Mouse (Mus musculus) neural tube, embryonic 11.5 days (tissue): ENCODE data around the gene Gstm5. TPM values are rescaled to one million over a fixed set of nuclear protein-coding genes. Genes with fewer than 3 reads are reported as not detected.
A peak's percentile ranks its signal among the peaks of the same experiment; 100 is the strongest.

Experiments
- ATAC-seq: fragments of 200-750 bp; cut with Nextera tagmentation; 2 replicates; pipeline ENCODE4 v1.8.0; 2017; ENCODE audit warnings: moderate number of reproducible peaks, mild to moderate bottlenecking, moderate TSS enrichment, moderate library complexity; ENCODE audit not compliant: insufficient read depth, low FRiP score, low TSS enrichment
- DNase-seq: peaks from one replicate; pipeline ENCODE4 v3.0.0-alpha.2; 2015; ENCODE audit warnings: low spot score
- H3K27ac ChIP-seq: fragments of 300-500 bp; sonication (generic); 2 replicates; pipeline ENCODE4 v1.5.1; 2014; ENCODE audit warnings: low read depth, mild to moderate bottlenecking, low read length
- H3K27me3 ChIP-seq: fragments of 300-500 bp; sonication (generic); 2 replicates; pipeline ENCODE4 v1.6.1; 2014; ENCODE audit warnings: mild to moderate bottlenecking, low read length, mixed read lengths; ENCODE audit not compliant: control insufficient read depth, insufficient read depth
- H3K36me3 ChIP-seq: fragments of 300-500 bp; sonication (generic); 2 replicates; pipeline ENCODE4 v1.6.1; 2014; ENCODE audit warnings: mild to moderate bottlenecking, low read length, moderate library complexity, mixed read lengths; ENCODE audit not compliant: control insufficient read depth, insufficient read depth
- H3K4me1 ChIP-seq: fragments of 300-500 bp; sonication (generic); 2 replicates; pipeline ENCODE4 v1.6.1; 2014; ENCODE audit warnings: low read length, mixed read lengths; ENCODE audit not compliant: control insufficient read depth, insufficient read depth
- H3K4me2 ChIP-seq: fragments of 300-500 bp; sonication (generic); 2 replicates; pipeline ENCODE4 v1.6.1; 2014; ENCODE audit warnings: low read depth, mild to moderate bottlenecking, moderate library complexity
- H3K4me3 ChIP-seq: fragments of 300-500 bp; sonication (generic); 2 replicates; pipeline ENCODE4 v1.5.1; 2014; ENCODE audit warnings: low read depth, low read length
- H3K9ac ChIP-seq: fragments of 300-500 bp; sonication (generic); 2 replicates; pipeline ENCODE4 v1.6.1; 2014; ENCODE audit warnings: mild to moderate bottlenecking, low read length
- H3K9me3 ChIP-seq: fragments of 300-500 bp; sonication (generic); 2 replicates; pipeline ENCODE4 v1.6.1; 2016; ENCODE audit warnings: low read length; ENCODE audit not compliant: control insufficient read depth
- WGBS: fragments of 180-500 bp; shearing (Covaris S2); extraction: QIAGEN DNeasy Blood & Tissue Kit; methylation state at CpG from one replicate; pipeline ENCODE4 v1.1.7; 2014; 5-methylcytosine and 5-hydroxymethylcytosine counted together
- polyA plus RNA-seq: library from polyadenylated mRNA; unstranded; fragments of >200 nt; fragmentation: Nextera tagmentation; extraction: Ambion mirVana; gene quantifications from 2 replicates; pipeline ENCODE4 v1.2.1, GENCODE M21; 2014

Gstm5 gene
- polyA plus RNA-seq, 1 experiment from 2014 or later = 210 TPM

DNA sequence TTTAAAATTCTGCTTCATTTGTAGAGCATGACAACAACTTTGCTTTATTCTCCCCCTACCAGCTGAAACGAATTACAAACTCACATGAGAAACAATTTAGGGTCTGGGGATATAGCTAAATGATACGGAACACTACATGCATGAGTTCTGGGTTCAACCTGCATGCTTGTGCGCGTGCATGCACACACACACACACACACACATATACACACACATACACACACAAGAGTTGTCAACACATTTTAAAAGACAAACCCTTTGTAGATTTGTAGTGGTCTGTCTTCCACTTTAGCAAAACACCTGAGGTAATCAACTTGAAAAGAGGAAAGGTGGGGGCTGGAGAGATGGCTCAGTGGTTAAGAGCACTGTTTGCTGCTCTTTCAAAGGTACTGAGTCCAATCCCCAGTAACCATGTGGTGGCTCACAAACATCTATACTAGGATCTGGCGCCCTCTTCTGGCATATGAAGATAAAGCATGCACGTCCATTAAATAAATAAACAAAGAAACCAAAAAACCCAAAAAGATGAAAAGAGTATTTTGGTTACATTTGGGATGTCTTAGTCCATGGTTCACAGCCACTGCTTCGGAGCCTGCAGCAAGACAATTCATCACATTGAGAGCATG, 22.3 kb downstream of the Gstm5 start:
- 59% methylated on average over 7 of the region's 7 CpGs for WGBS
- H3K9me3 ChIP-seq = no peaks in the 10 kb centered on the region
- no peaks in the 10 kb centered on the region for H3K4me1 ChIP-seq
- no peak for ATAC-seq
- no peaks in the 10 kb centered on the region for H3K36me3 ChIP-seq
- no peak overlapping the region for H3K4me2 ChIP-seq
- peak; percentile 47 for DNase-seq
- H3K27me3 ChIP-seq = no peaks in the 10 kb centered on the region
- H3K4me3 ChIP-seq = no peak overlapping the region
- no peak overlapping the region for H3K9ac ChIP-seq
- H3K27ac ChIP-seq = no peak overlapping the region

- ATAC-seq (no peak), DNase-seq (no peak)
- no peak overlapping the region for H3K27ac ChIP-seq
- H3K27me3 ChIP-seq = no peaks in the 10 kb centered on the region
- no peak overlapping the region for H3K9ac ChIP-seq
- H3K36me3 ChIP-seq = no peaks in the 10 kb centered on the region
- WGBS = 93% methylated on average over 5 of the region's 5 CpGs
- H3K4me3 ChIP-seq = no peak overlapping the region
- no peaks in the 10 kb centered on the region for H3K9me3 ChIP-seq
- H3K4me1 ChIP-seq = no peaks in the 10 kb centered on the region
- H3K4me2 ChIP-seq = no peak overlapping the region
Measured at GRCm38 (mm10) chr3:107920348-107920747, 24.7 kb downstream of the Gstm5 start.

DNA sequence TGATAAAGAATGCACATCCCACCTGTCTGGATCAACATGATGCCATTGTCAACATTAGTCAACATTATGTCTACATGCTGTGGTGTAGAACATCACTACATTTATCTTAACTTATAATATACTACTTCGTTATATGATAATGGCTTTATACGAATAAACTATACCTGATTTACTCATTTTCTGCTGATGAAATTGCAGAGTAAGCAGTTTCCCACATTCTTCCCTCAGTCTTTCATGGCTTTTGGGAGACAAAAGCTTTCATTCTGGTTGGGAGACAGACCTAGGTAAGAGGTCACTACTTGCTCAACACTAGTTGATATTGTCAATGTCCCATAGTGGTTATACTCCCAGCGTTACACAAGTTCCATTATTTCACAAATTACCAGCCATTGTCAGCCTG, 29.7 kb downstream of the Gstm5 start:
- Histone ChIP-seq H3K36me3 (no peaks in the 10 kb centered on the region), H3K4me1 (no peaks in the 10 kb centered on the region; the same call in 1 of the 2 replicates), H3K4me3 (no peak overlapping the region), H3K27ac (no peak overlapping the region), H3K9me3 (no peaks in the 10 kb centered on the region), H3K4me2 (no peak overlapping the region), H3K9ac (no peak overlapping the region), H3K27me3 (no peaks in the 10 kb centered on the region)
- no peak for DNase-seq
- ATAC-seq = no peak
- 92% methylated on average over 3 of the region's 3 CpGs for WGBS

DNA sequence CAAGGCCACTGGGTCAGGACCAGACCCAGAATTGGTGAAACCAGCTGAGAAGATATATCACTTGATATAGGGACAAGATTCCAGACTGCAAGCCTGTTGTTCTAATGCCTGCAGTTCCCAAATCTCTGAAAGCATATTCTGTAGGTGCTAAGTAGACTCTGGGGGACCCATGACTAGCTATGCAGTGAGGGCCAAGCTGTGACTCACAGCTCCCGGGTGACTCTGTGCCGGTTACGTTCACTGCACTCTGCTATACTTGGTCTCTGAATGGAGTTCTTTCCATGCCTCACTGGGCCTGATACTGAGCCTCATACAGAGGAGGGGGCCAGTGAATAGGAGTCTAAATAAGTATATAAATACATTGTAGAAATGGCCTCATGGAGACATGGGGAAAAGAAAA, 32.2 kb downstream of the Gstm5 start:
- H3K4me2 ChIP-seq = no peak overlapping the region
- DNase-seq (no peak), ATAC-seq (no peak)
- no peak overlapping the region for H3K27ac ChIP-seq
- no peak overlapping the region for H3K4me3 ChIP-seq
- no peak overlapping the region for H3K9ac ChIP-seq
- no peaks in the 10 kb centered on the region for H3K36me3 ChIP-seq
- no peaks in the 10 kb centered on the region for H3K27me3 ChIP-seq
- 82% methylated on average over 3 of the region's 3 CpGs for WGBS
- H3K9me3 ChIP-seq = no peaks in the 10 kb centered on the region
- no peaks in the 10 kb centered on the region; the same call in 1 of the 2 replicates for H3K4me1 ChIP-seq

- no peak for DNase-seq
- Histone ChIP-seq H3K4me3 (no peak overlapping the region), H3K4me1 (no peaks in the 10 kb centered on the region; the same call in 1 of the 2 replicates), H3K4me2 (no peak overlapping the region), H3K9ac (no peak overlapping the region), H3K36me3 (no peaks in the 10 kb centered on the region), H3K27me3 (no peaks in the 10 kb centered on the region), H3K27ac (no peak overlapping the region), H3K9me3 (no peaks in the 10 kb centered on the region)
- WGBS = 85% methylated on average over 11 of the region's 11 CpGs
- no peak for ATAC-seq
Measured at GRCm38 (mm10) chr3:107928691-107929090, 33.1 kb downstream of the Gstm5 start.

GRCm38 (mm10) chr3:107929243-107929642, 33.6 kb downstream of the Gstm5 start:
- no peaks in the 10 kb centered on the region for H3K36me3 ChIP-seq
- ATAC-seq (no peak), DNase-seq (no peak)
- H3K27me3 ChIP-seq = no peaks in the 10 kb centered on the region
- H3K9ac ChIP-seq = no peak overlapping the region
- WGBS = 87% methylated on average over 4 of the region's 4 CpGs
- H3K4me3 ChIP-seq = no peak overlapping the region
- H3K4me1 ChIP-seq = no peaks in the 10 kb centered on the region; the same call in 1 of the 2 replicates
- no peak overlapping the region for H3K27ac ChIP-seq
- H3K9me3 ChIP-seq = no peaks in the 10 kb centered on the region
- no peak overlapping the region for H3K4me2 ChIP-seq

DNA sequence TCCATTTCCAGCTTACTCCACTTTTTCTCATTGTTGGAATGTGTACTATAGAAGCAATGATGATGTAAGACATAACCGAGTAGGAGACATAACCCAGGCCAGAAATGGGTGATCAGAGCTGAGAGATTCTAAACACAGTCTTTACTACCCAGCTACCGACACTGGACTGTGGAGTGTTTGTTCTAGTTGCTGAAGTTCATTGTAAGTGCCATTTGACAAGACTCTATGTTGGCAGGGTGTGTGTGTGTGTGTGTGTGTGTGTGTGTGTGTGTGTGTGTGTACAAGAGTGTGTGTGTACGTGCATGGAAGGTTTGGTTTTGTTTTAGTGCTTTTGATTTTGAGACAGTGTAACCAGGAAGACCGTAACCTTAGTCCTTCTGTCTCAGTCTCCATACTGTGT, 34.1 kb downstream of the Gstm5 start:
- Histone ChIP-seq H3K27ac (no peak overlapping the region), H3K4me1 (no peaks in the 10 kb centered on the region; the same call in 1 of the 2 replicates), H3K27me3 (no peaks in the 10 kb centered on the region), H3K4me3 (no peak overlapping the region), H3K36me3 (no peaks in the 10 kb centered on the region), H3K9me3 (no peaks in the 10 kb centered on the region), H3K9ac (no peak overlapping the region), H3K4me2 (no peak overlapping the region)
- no peak for DNase-seq
- ATAC-seq = no peak
- WGBS = 89% methylated on average over 4 of the region's 4 CpGs

DNA sequence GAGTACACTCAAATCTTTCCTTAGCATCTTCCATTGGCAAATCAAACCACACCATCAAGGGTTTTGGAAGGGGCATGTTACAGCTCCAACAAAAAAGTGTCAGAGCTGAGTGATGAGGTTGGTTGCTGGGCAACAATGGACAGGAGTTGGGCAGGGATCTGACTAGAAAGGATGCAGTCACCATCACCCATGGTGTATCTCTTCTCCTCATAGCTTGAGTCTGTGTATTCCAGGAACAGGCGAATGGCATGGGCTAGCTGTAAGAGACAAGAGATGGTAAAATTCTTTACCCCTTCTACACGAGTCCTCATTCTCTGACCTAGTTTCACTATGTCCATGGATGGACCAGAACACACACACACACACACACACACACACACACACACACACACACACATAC, 35.5 kb downstream of the Gstm5 start:
- H3K9ac ChIP-seq = peak overlapping the region; percentile 16
- H3K27me3 ChIP-seq = no peaks in the 10 kb centered on the region
- 0 out of 2 replicates have a peak overlapping the region, but pooled peaks have one; percentile 6 for H3K4me3 ChIP-seq
- no peaks in the 10 kb centered on the region for H3K36me3 ChIP-seq
- ATAC-seq (peak; percentile 33), DNase-seq (peak; percentile 32)
- H3K9me3 ChIP-seq = no peaks in the 10 kb centered on the region
- H3K27ac ChIP-seq = peak overlapping the region; percentile 15; the same call in 1 of the 2 replicates
- 85% methylated on average over 2 of the region's 2 CpGs for WGBS
- H3K4me2 ChIP-seq = peak overlapping the region; percentile 32
- H3K4me1 ChIP-seq = no peaks in the 10 kb centered on the region; the same call in 1 of the 2 replicates

GRCm38 (mm10) chr3:107931670-107932069, 36.0 kb downstream of the Gstm5 start, which contains the start of gene Gstm7:
Gene Gstm7, minus strand, starts transcription at chr3:107931817.
- Histone ChIP-seq H3K9ac (peak within 1 kb of the TSS; percentile 16), H3K36me3 (no peaks in the 10 kb centered on the region), H3K4me1 (no peaks in the 10 kb centered on the region; the same call in 1 of the 2 replicates), H3K27ac (peak within 1 kb of the TSS; percentile 15; the same call in 1 of the 2 replicates), H3K4me2 (peak within 1 kb of the TSS; percentile 32), H3K9me3 (no peaks in the 10 kb centered on the region), H3K27me3 (no peaks in the 10 kb centered on the region), H3K4me3 (0 out of 2 replicates have a peak within 1 kb of the TSS, but pooled peaks have one; percentile 6)
- ATAC-seq (peak; percentile 96), DNase-seq (peak; percentile 97)
- WGBS = 8% methylated on average over 10 of the region's 10 CpGs
